Mouse (Mus musculus): Measurements from ENCODE around the gene Olfr1420.

DNA sequence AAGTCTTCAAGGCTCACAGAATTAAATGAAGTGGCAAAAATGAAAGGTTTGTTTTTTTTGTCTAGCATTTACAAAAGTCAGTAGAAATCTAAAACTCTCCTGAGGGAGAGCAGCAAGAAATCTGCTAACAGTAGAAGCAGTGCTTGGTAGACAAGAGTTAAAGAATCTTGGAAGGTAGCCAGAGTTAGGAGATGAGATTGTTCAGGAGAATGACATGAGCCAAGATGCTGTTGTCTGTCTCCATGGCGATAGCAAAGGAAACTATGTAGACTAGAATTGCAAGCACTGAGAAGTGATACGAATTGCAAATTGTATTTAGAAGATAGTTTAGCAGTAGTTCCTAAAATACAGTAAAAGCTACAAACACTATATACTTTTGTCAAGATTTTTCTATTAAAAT, 29.4 kb downstream of the Olfr1420 start:
- TF ChIP-seq CTCF (IDR thresholded peaks at IDR 0.05; ENCODE audit: borderline replicate concordance, insufficient read depth, low read depth, low read length): no peak
- no peak for TF ChIP-seq POLR2A (IDR thresholded peaks at IDR 0.05; ENCODE audit: borderline replicate concordance, insufficient read depth, low read length)
